Mouse (Mus musculus) MEL (cell line): Measurements from ENCODE around the gene Isg20l2.

ENCODE experiments used
- BHLHE40 ChIP-seq: IDR thresholded peaks from 2 replicates; pipeline ENCODE4 v1.6.1; 2012; ENCODE audit warnings: low read depth, mild to moderate bottlenecking, inconsistent platforms, low read length, improper control_type of control experiment, borderline replicate concordance
- CHD1 ChIP-seq: IDR thresholded peaks from 2 replicates; pipeline ENCODE4 v1.6.1; 2012; ENCODE audit warnings: low read depth, mild to moderate bottlenecking, inconsistent platforms, low read length, improper control_type of control experiment
- CTCF ChIP-seq, 3 experiments: IDR thresholded peaks in 2 of 3; conservative IDR thresholded peaks in 1 of 3; 2 replicates each; pipeline ENCODE4 v1.5.1; 2011 to 2012; ENCODE audit warnings: low read length in 3 of 3, low read depth in 2 of 3, mild to moderate bottlenecking in 2 of 3, improper control_type of control experiment in 1 of 3, inconsistent platforms in 1 of 3, mixed read lengths in 1 of 3, moderate library complexity in 1 of 3; ENCODE audit not compliant: control insufficient read depth in 1 of 3, insufficient read depth in 1 of 3, poor library complexity in 1 of 3, severe bottlenecking in 1 of 3
- E2F4 ChIP-seq: IDR thresholded peaks from 2 replicates; pipeline ENCODE4 v1.6.1; 2011; ENCODE audit warnings: low read depth, low read length, improper control_type of control experiment, borderline replicate concordance
- EP300 ChIP-seq, 2 experiments: IDR thresholded peaks; 2 replicates each; pipeline ENCODE4 v1.6.1; 2011; ENCODE audit warnings: improper control_type of control experiment in 2 of 2, low read length in 2 of 2, low read depth in 1 of 2, mild to moderate bottlenecking in 1 of 2
- GABPA ChIP-seq: IDR thresholded peaks from 2 replicates; pipeline ENCODE4 v1.6.1; 2012; ENCODE audit warnings: low read depth, mild to moderate bottlenecking, inconsistent platforms, low read length, improper control_type of control experiment, moderate library complexity
- GATA1 ChIP-seq: IDR thresholded peaks from 2 replicates; pipeline ENCODE4 v1.6.1; 2011; ENCODE audit warnings: low read depth, low read length, improper control_type of control experiment
- MAFK ChIP-seq: IDR thresholded peaks from 2 replicates; pipeline ENCODE4 v1.6.1; 2011; ENCODE audit warnings: low read depth, mild to moderate bottlenecking, low read length, improper control_type of control experiment, borderline replicate concordance
- MYC ChIP-seq: IDR thresholded peaks from 2 replicates; pipeline ENCODE4 v1.6.1; 2011; ENCODE audit warnings: low read depth, mild to moderate bottlenecking, low read length, improper control_type of control experiment, moderate library complexity
- POLR2A ChIP-seq, 2 experiments: IDR thresholded peaks; 2 replicates each; pipeline ENCODE4 v1.6.1; 2011 to 2012; ENCODE audit warnings: low read length in 2 of 2, mild to moderate bottlenecking in 2 of 2, control low read depth in 1 of 2, improper control_type of control experiment in 1 of 2, low read depth in 1 of 2, moderate library complexity in 1 of 2; ENCODE audit not compliant: control insufficient read depth in 1 of 2, insufficient read depth in 1 of 2, poor library complexity in 1 of 2
- SMC3 ChIP-seq: IDR thresholded peaks from 2 replicates; pipeline ENCODE4 v1.6.1; 2011; ENCODE audit warnings: low read depth, low read length, improper control_type of control experiment
- ZC3H11A ChIP-seq: IDR thresholded peaks from 2 replicates; pipeline ENCODE4 v1.6.1; 2012; ENCODE audit warnings: low read depth, mild to moderate bottlenecking, inconsistent platforms, low read length, improper control_type of control experiment
- ZNF384 ChIP-seq: IDR thresholded peaks from 2 replicates; pipeline ENCODE4 v1.6.1; 2012; ENCODE audit warnings: low read depth, mild to moderate bottlenecking, inconsistent platforms, low read length, improper control_type of control experiment

DNA sequence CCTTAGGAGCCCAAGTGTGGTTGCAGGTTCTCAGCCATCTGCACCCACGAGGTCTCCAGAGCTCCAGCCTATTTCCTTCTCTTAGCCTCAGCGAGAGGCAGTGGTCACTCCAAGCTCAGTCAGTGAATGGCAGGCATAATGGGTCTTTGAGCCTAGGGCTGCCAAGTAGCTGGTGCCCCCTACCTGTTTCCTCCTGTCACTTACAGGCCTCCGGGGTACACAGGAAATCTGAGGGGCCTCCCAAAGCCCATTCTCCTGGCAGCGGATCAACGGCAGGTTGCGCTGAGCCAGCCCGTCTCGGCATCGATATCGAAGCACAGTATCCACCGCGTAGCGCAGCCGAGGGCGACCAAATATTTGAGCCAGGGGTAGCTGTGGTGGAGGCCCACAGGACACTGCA is 58.0 kb downstream of the Isg20l2 start:
- TF ChIP-seq CTCF (IDR thresholded peaks at IDR 0.05 in 2 of 3, conservative IDR thresholded peaks at IDR 0.05 in 1 of 3; ENCODE audit: control insufficient read depth in 1 of 3, insufficient read depth in 1 of 3, low read depth in 2 of 3, low read length in 3 of 3, poor library complexity in 1 of 3, severe bottlenecking in 1 of 3) (peak in 1 of 3 experiments; percentile 15; a peak in 1 of 6 replicates), ZNF384 (no peak), CHD1 (no peak), GABPA (no peak), POLR2A (IDR thresholded peaks at IDR 0.05; ENCODE audit: control insufficient read depth in 1 of 2, insufficient read depth in 1 of 2, low read depth in 1 of 2, low read length in 2 of 2, poor library complexity in 1 of 2) (no peak), ZC3H11A (no peak), EP300 (IDR thresholded peaks at IDR 0.05; ENCODE audit: low read depth in 1 of 2, low read length in 2 of 2) (no peak), BHLHE40 (no peak), SMC3 (no peak), GATA1 (no peak), MAFK (no peak), E2F4 (no peak), MYC (no peak)
